Mouse (Mus musculus) limb, embryonic 10.5 days (tissue): ENCODE data around the gene Syne2. TPM values are rescaled to one million over a fixed set of nuclear protein-coding genes. Genes with fewer than 3 reads are reported as not detected.

ENCODE experiments used
- DNase-seq: peaks from one replicate; pipeline ENCODE4 v3.0.0-alpha.2; 2017; ENCODE audit warnings: low spot score
- H3K27ac ChIP-seq: fragments of 300-500 bp; sonication (generic); 2 replicates; pipeline ENCODE4 v1.5.1; 2016; ENCODE audit warnings: mild to moderate bottlenecking
- H3K27me3 ChIP-seq: fragments of 300-500 bp; sonication (generic); 2 replicates; pipeline ENCODE4 v1.6.1; 2016; ENCODE audit warnings: low read depth, mild to moderate bottlenecking; ENCODE audit not compliant: poor library complexity, severe bottlenecking
- H3K36me3 ChIP-seq: fragments of 300-500 bp; sonication (generic); 2 replicates; pipeline ENCODE4 v1.6.1; 2016; ENCODE audit warnings: mild to moderate bottlenecking, moderate library complexity
- H3K4me1 ChIP-seq: fragments of 300-500 bp; sonication (generic); 2 replicates; pipeline ENCODE4 v1.6.1; 2016
- H3K4me3 ChIP-seq: fragments of 300-500 bp; sonication (generic); 2 replicates; pipeline ENCODE4 v1.5.1; 2016; ENCODE audit warnings: mild to moderate bottlenecking, moderate library complexity
- H3K9me3 ChIP-seq: fragments of 300-500 bp; sonication (generic); replicated peaks from 2 replicates; pipeline ENCODE4 v1.6.1; 2016; ENCODE audit warnings: mild to moderate bottlenecking
- WGBS: fragments of 180-500 bp; shearing (Covaris S2); methylation state at CpG from one replicate; pipeline ENCODE4 v1.1.7; 2016; 5-methylcytosine and 5-hydroxymethylcytosine counted together
- polyA plus RNA-seq: library from polyadenylated mRNA; unstranded; fragments of >200 nt; fragmentation: Nextera tagmentation; extraction: Ambion mirVana; gene quantifications from 2 replicates; pipeline ENCODE4 v1.2.1, GENCODE M21; 2016

The Syne2 gene
- polyA plus RNA-seq, 1 experiment from 2014 or later, result 113 TPM

DNA sequence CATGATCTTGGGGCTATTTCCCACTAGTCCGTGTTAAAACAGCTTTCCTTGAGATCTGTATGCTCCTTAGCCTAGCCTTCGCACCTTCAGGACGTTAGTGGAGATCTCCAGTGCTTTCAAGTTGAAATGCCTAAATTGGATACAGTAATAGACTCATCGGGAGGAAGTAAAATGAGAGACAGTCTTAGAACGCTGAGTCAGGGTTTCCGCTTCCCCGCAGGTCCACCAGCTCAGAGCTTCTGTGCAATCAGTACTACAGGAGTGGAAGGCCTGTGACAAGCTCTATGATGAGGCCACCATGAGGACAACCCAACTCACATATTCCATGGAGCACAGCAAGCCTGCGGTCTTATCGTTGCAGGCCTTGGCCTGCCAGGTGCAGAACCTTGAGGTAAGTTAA lies 233.9 kb downstream of the Syne2 start:
- Histone ChIP-seq H3K36me3 (peaks cover 93% of the 10 kb centered on the region), H3K27ac (no peak overlapping the region), H3K9me3 (no peaks in the 10 kb centered on the region), H3K27me3 (no peaks in the 10 kb centered on the region), H3K4me1 (peaks cover 3% of the 10 kb centered on the region), H3K4me3 (no peak overlapping the region)
- DNase-seq, result no peak
- WGBS, result 96% methylated on average over 9 of the region's 9 CpGs

DNA sequence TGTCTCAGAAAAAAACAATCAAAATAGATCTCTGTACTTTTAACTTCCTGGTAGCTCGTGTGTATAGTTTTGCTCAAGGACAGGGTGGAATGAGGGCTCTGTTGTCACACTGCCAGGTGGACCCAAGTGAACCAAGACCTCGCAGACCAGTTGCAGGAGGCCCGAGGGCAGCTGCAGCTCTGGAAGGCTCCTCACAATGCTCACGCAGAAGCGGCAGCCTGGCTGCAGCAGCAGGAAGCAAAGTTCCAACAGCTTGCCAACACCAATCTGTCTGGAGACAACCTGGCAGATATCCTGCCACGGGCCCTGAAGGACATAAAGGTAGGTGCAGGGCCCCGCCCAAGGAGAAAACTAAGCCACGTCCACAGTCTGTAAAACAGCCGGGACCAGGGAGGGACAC lies 236.7 kb downstream of the Syne2 start:
- peaks cover 95% of the 10 kb centered on the region for H3K36me3 ChIP-seq
- peaks cover 3% of the 10 kb centered on the region for H3K4me1 ChIP-seq
- no peak overlapping the region for H3K4me3 ChIP-seq
- no peak overlapping the region for H3K27ac ChIP-seq
- no peak for DNase-seq
- 90% methylated on average over 9 of the region's 9 CpGs for WGBS
- H3K9me3 ChIP-seq, result no peaks in the 10 kb centered on the region
- no peaks in the 10 kb centered on the region for H3K27me3 ChIP-seq

DNA sequence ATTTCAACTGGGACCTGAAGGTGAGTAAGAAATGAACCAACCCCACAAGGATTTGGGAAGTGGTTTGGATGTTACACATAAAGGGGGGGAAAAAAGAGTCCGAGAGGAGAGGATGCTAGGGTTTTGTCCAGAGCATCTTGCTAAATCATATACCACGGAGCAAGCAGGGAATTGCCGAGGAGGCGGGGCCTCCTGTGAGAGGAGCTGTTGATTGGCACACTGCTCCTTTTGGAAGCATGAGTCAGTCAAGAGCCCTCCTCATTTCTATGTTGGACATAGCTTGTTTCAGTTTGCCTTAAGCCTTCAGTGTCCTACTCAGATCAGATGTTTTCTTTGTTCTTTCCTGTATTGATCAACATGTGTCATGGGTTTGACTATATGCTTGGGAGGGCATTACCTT lies 245.1 kb downstream of the Syne2 start:
- Histone ChIP-seq H3K4me1 (no peaks in the 10 kb centered on the region), H3K27ac (no peak overlapping the region), H3K9me3 (no peaks in the 10 kb centered on the region), H3K36me3 (peaks cover 96% of the 10 kb centered on the region), H3K4me3 (no peak overlapping the region), H3K27me3 (no peaks in the 10 kb centered on the region)
- 92% methylated on average over 4 of the region's 4 CpGs for WGBS
- DNase-seq, result no peak

DNA sequence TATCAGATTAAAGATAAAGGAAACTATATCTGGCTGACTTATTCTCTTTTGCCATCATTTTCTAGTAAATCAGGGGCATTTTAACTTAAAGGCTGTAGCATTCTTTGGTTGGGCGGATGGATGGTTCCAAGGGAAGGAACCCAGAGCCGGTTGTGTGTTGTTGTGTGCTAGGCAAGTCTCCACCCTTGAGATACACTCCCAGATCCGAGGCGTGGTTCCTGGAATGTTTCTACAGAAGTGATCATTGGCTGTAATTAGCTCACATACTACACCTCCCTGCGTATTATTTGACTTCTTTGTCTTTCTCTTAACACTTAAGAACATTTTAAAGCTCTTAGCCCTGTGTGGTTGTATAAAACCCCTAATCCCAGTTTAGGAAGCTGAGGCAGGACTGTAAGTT lies 252.5 kb downstream of the Syne2 start:
- 87% methylated on average over 5 of the region's 5 CpGs for WGBS
- no peak overlapping the region for H3K4me3 ChIP-seq
- H3K27ac ChIP-seq, result no peak overlapping the region
- H3K27me3 ChIP-seq, result no peaks in the 10 kb centered on the region
- H3K4me1 ChIP-seq, result peaks cover 20% of the 10 kb centered on the region
- peaks cover 50% of the 10 kb centered on the region for H3K36me3 ChIP-seq
- H3K9me3 ChIP-seq, result no peaks in the 10 kb centered on the region
- DNase-seq, result no peak

DNA sequence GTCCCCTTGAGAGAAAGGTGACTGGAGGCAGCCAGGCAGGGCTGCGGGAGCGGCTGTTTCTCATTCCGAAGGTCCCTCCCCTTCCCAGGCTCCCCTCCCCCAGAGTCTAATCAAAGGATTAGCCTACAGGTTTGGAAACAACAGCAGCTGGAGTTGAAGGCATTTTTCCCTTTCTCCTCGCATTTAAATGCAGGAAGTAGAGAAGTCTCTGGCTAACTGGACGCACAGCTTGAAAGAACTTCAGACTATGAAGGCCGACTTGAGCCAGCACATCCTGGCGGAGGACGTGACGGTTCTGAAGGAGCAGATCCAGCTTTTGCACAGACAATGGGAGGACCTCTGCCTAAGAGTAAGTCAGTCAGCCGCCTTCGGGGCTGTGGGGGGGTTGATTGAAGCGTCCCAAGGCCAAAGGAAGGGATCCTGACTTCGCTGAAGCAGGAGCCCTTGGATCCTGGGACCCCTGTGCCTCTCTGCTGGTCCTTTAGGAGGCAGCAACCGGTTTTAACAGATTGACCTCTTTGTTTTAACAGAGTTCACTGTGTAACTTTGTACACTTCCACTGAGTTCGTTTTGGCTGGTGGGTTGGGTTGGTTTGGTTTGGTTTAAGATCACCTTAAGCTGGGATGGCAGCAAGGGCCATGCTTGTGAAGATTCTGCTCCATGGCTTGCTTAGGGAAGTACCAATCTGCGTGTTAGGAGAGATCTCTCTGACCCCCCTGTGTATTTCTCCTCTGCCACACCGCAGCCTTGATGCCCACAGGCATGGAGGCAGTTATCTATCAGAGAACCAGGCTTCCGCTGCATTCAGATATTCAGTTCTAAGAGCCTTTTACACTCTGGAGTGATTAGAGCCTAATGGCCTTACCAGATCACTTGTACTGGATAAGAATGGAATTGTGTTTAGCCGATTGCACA lies 254.3 kb downstream of the Syne2 start:
- Histone ChIP-seq H3K4me3 (peak overlapping the region; percentile 64), H3K4me1 (peaks cover 20% of the 10 kb centered on the region), H3K27ac (peak overlapping the region; percentile 96), H3K27me3 (no peaks in the 10 kb centered on the region), H3K36me3 (peaks cover 50% of the 10 kb centered on the region), H3K9me3 (no peaks in the 10 kb centered on the region)
- 2% methylated on average over 19 of the region's 19 CpGs for WGBS
- DNase-seq, result peak; percentile 77

DNA sequence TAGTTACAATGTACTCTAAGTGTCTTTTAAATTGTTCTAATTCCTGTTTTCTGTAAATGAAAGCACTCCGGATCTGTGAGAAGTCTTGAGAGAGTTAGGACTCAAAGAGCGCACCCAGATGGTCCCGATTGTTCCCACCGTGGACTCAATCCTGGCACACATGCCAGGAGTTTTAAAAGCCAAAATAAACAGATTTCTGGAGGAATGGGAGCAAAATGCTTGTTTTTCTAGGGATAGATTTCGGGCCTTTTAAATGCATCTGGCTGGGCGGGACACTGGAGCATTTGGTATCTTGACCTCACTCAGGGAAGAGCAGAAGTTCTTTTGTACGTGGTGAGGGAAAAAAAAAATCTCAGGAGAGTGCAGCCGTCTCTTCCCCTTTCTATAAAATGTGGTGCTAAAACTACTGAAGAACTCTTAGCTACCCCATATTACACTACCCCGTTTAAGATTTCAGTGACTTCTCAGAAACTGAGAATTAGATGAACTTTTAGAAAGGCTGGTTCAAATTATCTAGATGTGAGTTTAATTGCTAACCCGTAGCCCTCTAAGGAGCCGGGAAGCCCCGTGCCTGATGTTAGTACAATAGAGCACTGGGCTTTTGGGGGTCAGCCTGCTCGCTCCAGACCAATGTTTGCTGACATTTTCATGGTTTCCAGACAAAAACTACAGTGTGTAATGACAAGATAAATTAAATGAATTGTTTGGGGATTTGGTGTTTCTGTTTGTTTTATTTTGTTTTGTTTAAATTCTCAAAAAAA lies 255.3 kb downstream of the Syne2 start:
- no peaks in the 10 kb centered on the region for H3K9me3 ChIP-seq
- 3% methylated on average over 13 of the region's 13 CpGs for WGBS
- peak overlapping the region; percentile 96 for H3K27ac ChIP-seq
- no peaks in the 10 kb centered on the region for H3K27me3 ChIP-seq
- peak overlapping the region; percentile 64 for H3K4me3 ChIP-seq
- peaks cover 20% of the 10 kb centered on the region for H3K4me1 ChIP-seq
- peak; percentile 51 for DNase-seq
- H3K36me3 ChIP-seq, result peaks cover 53% of the 10 kb centered on the region

DNA sequence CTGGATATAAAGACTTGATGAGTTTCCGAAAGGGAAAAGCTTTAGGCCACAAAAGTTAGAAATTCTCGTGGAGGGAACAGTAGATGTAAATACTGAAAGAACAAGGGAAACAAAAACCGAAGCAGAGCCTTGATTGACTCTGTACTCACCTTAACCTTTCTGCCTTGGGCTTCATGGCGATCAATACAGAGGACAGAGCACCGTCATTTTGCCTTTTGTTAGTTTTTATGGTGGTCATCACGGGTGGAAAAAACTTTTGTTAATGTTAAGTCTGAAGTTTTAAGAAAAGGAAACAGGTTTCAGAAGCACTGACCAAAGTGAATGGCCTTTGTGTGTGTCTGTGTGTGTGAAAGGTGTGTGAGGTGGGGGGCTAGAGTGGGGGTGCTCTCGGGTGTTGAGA lies 256.0 kb downstream of the Syne2 start:
- DNase-seq, result no peak
- Histone ChIP-seq H3K4me1 (peaks cover 20% of the 10 kb centered on the region), H3K4me3 (peak overlapping the region; percentile 64), H3K36me3 (peaks cover 55% of the 10 kb centered on the region), H3K27me3 (no peaks in the 10 kb centered on the region), H3K27ac (peak overlapping the region; percentile 96), H3K9me3 (no peaks in the 10 kb centered on the region)
- WGBS, result 24% methylated on average over 7 of the region's 7 CpGs

DNA sequence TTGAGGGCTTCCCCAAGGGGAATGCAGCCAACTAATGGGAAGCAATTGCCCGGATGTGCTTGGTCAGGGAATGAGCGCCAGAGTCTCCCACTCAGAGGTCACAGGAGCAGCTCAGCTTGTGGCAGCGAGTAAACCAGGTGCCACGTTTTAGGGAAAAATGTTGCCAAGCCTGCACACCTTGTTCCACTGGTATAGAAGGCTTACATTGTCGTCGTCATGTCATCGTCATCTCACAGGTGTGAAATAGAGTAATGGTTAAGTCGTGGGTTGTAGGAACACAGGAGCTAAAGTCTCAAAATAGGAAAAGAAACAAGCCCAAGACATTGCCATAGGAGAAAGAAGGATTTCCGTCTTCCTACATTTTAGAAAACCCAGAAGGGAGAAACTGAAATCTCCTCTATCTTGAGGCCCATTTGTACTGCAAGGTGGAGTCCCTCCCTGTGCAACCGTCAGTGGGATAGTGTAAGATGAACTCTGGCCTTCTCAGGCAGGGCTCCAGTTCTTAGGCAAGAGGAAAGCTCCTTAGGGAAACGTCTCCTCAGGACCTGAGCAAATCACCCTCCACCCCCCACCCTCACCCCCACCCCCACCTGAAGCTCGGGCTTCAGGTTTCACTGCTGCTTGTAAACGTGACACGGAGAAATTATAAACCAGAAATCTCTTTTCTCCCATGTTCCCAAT lies 263.1 kb downstream of the Syne2 start:
- Histone ChIP-seq H3K36me3 (peaks cover 82% of the 10 kb centered on the region), H3K27ac (peak overlapping the region; percentile 47; the same call in 1 of the 2 replicates), H3K9me3 (no peaks in the 10 kb centered on the region), H3K4me1 (peaks cover 40% of the 10 kb centered on the region), H3K27me3 (no peaks in the 10 kb centered on the region), H3K4me3 (peak overlapping the region; percentile 38)
- DNase-seq, result no peak
- 29% methylated on average over 14 of the region's 14 CpGs for WGBS

DNA sequence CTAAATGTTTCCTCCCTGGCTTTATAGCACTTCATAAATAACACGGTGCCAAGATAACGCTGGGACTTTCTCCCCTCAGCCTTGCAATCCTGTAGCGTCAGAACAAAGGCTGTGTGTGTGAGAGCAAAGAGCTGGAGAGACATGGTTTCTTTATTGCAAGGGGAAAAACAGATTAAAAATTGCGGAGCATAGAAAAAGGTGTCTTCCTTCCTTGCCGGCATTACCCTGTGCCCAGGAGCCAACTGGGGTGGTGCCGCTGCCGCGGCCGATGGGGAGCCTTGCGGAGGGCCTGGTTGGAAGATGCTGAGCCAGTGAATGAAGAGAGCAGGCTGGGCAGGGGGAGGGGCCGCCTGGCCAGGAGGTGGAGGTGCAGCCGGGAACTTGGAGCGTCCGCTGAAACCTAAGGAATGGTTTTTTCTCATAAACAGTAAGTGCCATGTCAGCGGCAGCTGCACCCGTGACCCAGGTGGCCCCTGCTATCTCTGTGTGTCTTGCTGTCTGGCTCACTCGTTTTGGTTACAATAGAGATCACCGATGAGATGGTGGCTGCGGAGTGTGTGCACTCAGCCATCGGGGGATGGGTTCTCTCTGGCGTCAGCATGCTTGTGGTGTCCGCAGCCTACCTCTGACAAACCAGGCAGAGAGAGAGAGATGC lies 263.8 kb downstream of the Syne2 start:
- peak; percentile 73 for DNase-seq
- Histone ChIP-seq H3K36me3 (peaks cover 82% of the 10 kb centered on the region), H3K27ac (peak overlapping the region; percentile 47; the same call in 1 of the 2 replicates), H3K27me3 (no peaks in the 10 kb centered on the region), H3K9me3 (no peaks in the 10 kb centered on the region), H3K4me3 (peak overlapping the region; percentile 38), H3K4me1 (peaks cover 46% of the 10 kb centered on the region)
- 3% methylated on average over 22 of the region's 22 CpGs for WGBS

DNA sequence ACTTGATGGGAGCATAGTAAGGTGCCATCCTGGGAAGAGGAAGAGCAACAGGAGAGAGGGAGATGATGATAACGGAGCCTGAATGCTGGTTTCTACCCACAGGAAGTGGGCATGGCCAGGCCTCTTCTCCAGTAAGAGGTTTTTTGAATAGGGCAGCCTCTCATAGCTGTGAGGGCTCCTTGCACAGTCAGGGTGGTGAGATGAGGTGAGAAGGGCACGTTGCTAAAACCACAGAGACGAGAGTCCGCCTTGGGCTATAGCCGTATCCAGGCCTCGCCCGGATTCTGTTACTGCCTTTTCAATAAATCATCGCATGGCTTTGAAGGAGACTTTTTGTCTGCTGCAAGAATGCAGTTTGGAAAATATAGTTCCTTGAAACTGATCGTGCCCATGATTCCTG lies 267.1 kb downstream of the Syne2 start:
- Histone ChIP-seq H3K4me1 (peaks cover 42% of the 10 kb centered on the region), H3K4me3 (no peak overlapping the region), H3K9me3 (no peaks in the 10 kb centered on the region), H3K36me3 (peaks cover 82% of the 10 kb centered on the region), H3K27me3 (no peaks in the 10 kb centered on the region), H3K27ac (no peak overlapping the region)
- DNase-seq, result no peak
- 72% methylated on average over 9 of the region's 9 CpGs for WGBS

DNA sequence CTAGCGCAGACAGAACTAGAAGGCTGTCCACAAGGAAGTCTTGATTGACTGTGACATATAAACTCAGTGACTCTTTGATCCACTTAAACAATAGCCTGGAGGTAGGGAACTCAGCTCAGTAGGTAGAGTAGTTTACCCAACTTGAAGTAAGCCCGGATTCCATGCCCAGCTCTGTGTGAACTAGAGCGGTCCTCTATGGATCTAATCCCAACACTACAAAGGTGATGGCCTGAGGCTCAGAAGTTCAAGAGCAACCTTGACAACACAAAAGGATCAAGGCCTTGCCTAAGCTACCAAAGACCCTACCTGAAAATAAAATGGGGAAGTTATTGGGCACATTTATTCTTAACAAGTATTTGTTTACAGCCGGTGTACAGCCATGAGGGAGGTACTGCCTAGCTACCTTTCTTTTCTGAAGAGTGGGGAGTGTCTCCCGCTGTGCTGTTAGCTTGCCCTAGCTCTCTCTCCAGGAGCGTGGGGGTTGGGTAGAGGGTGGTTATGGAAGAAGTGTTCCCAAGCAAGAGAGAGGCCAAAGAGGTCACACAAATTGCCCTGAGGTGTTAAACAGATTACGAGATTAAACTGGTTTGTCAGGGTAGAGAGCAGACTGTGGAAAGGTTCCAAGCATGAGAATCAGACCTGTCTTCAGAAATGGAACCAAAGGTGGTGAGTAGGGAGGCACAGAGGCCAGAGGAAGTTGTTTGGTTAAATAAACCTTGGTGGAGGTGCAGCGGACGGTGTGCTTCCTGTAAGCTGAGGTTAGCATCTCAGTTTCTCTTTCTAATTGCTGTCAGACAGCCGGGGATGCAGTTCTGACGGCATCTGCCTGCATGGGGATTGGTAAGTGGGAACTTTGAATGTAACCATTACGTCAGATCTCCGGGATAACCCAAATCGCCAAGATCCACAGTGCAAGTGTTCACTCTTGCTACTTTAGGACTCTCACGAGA lies 268.3 kb downstream of the Syne2 start:
- H3K36me3 ChIP-seq, result peaks cover 85% of the 10 kb centered on the region
- H3K4me1 ChIP-seq, result peaks cover 31% of the 10 kb centered on the region
- no peak for DNase-seq
- 66% methylated on average over 15 of the region's 15 CpGs for WGBS
- no peak overlapping the region for H3K4me3 ChIP-seq
- no peaks in the 10 kb centered on the region for H3K9me3 ChIP-seq
- H3K27ac ChIP-seq, result no peak overlapping the region
- H3K27me3 ChIP-seq, result no peaks in the 10 kb centered on the region
